Mouse (Mus musculus): ENCODE data around the gene Ccnl1. TPM values are rescaled to one million over a fixed set of nuclear protein-coding genes. Genes with fewer than 3 reads are reported as not detected.
A peak's percentile ranks its signal among the peaks of the same experiment; 100 is the strongest.

Ccnl1 gene
- 107 TPM in 2 replicates for polyA plus RNA-seq (2014; fragmentation: Nextera tagmentation; extraction: Ambion mirVana)

DNA sequence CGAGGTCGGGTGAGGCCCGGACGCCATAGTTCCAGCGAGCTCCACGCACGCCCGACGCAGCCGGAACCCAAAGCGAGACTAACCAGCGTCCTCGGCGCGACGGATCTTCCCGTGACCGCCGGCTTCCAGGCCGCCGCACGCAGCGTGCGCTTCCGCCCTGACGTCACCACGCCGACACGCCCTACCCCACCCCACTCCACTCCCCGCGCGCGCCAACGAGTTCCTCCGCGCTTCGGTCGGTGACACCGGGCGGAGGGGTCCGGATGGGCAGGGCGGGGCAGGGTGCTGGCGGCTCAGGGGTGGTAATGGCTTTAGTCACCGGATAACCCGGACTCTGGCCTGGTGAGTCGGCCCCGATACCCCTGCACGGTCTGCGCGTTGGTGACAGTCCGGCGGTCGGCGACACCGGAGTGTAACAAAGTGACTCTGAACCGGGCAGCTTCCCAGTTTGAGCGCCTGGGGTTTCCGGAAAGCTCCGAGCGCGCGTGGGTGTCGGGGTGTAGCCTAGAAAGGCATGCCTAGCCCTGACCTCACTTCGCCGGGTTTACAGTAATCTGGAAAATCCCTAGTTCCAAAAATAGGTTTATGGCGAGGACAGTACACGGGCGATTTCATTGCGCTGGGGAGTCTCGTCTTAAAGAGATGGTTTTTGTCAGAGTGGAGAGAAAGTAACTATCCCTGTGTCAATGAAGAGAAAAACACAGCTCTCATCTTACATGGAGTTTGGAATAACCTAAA lies at the start of gene Ccnl1:
TSS of gene Ccnl1 (minus strand) at position 148 of the 738 bp plus-strand sequence.
- ATAC-seq (replicated peaks; ENCODE audit: low FRiP score) (peak; percentile 90), DNase-seq (ENCODE audit: low spot score) (peak; percentile 97)
- under 1% methylated on average over 67 of the region's 70 CpGs for WGBS
- Histone ChIP-seq H3K27me3 (replicated peaks; ENCODE audit: control insufficient read depth, insufficient read depth, low read length) (no peaks in the 10 kb centered on the region), H3K9ac (ENCODE audit: low read depth, low read length) (peak within 1 kb of the TSS; percentile 97), H3K27ac (ENCODE audit: low read depth, low read length) (peak within 1 kb of the TSS; percentile 99), H3K4me3 (ENCODE audit: low read depth, low read length) (peak within 1 kb of the TSS; percentile 93), H3K36me3 (ENCODE audit: control insufficient read depth, insufficient read depth, low read length) (peaks cover 19% of the 10 kb centered on the region), H3K9me3 (ENCODE audit: control insufficient read depth, low read length) (no peaks in the 10 kb centered on the region), H3K4me2 (peak within 1 kb of the TSS; percentile 96), H3K4me1 (replicated peaks; ENCODE audit: control insufficient read depth, insufficient read depth, low read length) (peaks cover 47% of the 10 kb centered on the region)

DNA sequence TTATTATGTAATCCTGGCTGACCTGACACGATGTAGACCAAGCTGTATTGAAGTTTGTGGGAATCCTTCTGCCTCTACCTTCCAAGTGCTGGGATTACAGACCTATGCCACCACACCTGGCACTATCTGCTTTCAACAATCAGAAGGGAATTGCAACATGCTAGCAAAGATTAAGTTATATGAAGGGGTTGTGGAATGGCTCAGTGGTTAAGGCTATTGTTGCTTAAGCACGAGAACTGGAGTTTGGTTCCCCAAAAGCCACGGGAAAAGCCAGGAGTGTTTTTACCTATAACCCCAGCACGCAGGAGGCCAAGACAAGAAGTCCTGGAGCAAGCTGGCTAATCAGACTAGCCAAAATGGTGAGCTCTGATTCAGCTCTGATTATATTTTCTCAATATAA lies 46.9 kb upstream of the Ccnl1 start:
- H3K4me2 ChIP-seq = no peak overlapping the region
- WGBS = 71% methylated on average over 4 of the region's 4 CpGs
- no peak overlapping the region for H3K27ac ChIP-seq (ENCODE audit: low read depth, low read length)
- no peaks in the 10 kb centered on the region for H3K4me1 ChIP-seq (replicated peaks; ENCODE audit: control insufficient read depth, insufficient read depth, low read length)
- H3K9me3 ChIP-seq (ENCODE audit: control insufficient read depth, low read length) = no peaks in the 10 kb centered on the region
- ATAC-seq (replicated peaks; ENCODE audit: low FRiP score) = no peak
- H3K9ac ChIP-seq (ENCODE audit: low read depth, low read length) = no peak overlapping the region
- H3K36me3 ChIP-seq (ENCODE audit: control insufficient read depth, insufficient read depth, low read length) = no peaks in the 10 kb centered on the region
- H3K27me3 ChIP-seq (replicated peaks; ENCODE audit: control insufficient read depth, insufficient read depth, low read length) = no peaks in the 10 kb centered on the region
- no peak overlapping the region for H3K4me3 ChIP-seq (ENCODE audit: low read depth, low read length)
- DNase-seq (ENCODE audit: low spot score) = no peak

DNA sequence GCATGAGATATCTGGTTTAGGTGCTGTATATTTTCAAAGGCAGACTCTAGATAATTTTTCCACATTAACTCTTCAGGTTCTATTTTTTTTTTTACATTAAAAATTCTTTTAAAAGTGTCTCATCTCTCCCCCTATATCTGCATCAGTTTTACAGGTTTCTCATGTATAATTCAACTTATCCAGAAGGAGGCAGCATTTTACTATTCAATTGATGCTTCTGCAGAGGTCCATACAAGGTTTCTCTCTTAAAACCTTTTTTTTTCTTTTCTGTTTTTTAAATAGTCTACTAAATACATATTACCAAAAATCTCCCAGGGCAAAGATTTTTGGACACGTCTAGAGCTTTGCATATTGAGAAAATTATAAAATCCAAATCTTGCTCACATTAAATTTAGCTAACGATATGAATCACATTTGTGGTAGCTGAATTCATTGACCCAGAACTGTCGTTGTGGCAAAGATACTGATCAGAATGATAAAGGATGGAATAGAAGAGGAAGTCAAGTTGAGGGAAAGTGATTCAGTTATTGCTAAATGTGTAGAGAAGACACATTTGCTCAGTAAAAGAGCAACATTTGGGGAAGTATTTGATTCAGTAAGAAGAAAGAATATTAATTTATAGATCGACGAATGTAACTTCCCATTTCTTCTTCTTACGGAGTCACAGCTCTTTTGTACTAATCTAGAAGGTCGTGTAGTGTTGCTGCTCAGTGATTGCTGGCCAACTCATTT lies 46.3 kb upstream of the Ccnl1 start:
- Histone ChIP-seq H3K9ac (ENCODE audit: low read depth, low read length) (no peak overlapping the region), H3K4me2 (no peak overlapping the region), H3K4me1 (replicated peaks; ENCODE audit: control insufficient read depth, insufficient read depth, low read length) (no peaks in the 10 kb centered on the region), H3K9me3 (ENCODE audit: control insufficient read depth, low read length) (no peaks in the 10 kb centered on the region), H3K36me3 (ENCODE audit: control insufficient read depth, insufficient read depth, low read length) (no peaks in the 10 kb centered on the region), H3K4me3 (ENCODE audit: low read depth, low read length) (no peak overlapping the region), H3K27me3 (replicated peaks; ENCODE audit: control insufficient read depth, insufficient read depth, low read length) (no peaks in the 10 kb centered on the region), H3K27ac (ENCODE audit: low read depth, low read length) (no peak overlapping the region)
- 58% methylated on average over 7 of the region's 7 CpGs for WGBS
- no peak for ATAC-seq (replicated peaks; ENCODE audit: low FRiP score)
- DNase-seq (ENCODE audit: low spot score) = no peak

DNA sequence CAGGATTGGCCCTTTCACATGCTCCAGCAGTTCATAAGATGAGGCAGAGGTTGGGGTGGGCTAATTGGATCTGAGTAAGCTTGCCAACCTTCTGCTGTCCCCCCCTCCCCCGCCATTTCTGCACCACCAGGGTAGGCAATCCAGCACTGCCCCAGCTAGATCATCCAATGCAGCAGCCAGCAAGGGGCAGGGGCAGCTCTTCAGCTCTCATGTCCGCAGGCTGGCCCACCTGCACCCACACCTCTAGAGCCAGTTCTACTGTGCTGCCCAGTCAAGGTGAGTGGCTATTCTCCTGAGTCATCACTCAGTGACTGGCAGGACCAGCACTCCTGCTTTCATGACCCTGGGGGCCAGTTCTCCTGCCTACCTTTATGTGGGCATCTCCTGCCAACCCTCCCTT lies 42.4 kb upstream of the Ccnl1 start:
- no peaks in the 10 kb centered on the region for H3K4me1 ChIP-seq (replicated peaks; ENCODE audit: control insufficient read depth, insufficient read depth, low read length)
- no peak overlapping the region for H3K4me2 ChIP-seq
- no peaks in the 10 kb centered on the region for H3K36me3 ChIP-seq (ENCODE audit: control insufficient read depth, insufficient read depth, low read length)
- H3K9ac ChIP-seq (ENCODE audit: low read depth, low read length) = no peak overlapping the region
- 82% methylated on average over 2 of the region's 2 CpGs for WGBS
- DNase-seq (ENCODE audit: low spot score) = no peak
- H3K9me3 ChIP-seq (ENCODE audit: control insufficient read depth, low read length) = no peaks in the 10 kb centered on the region
- H3K4me3 ChIP-seq (ENCODE audit: low read depth, low read length) = no peak overlapping the region
- no peak overlapping the region for H3K27ac ChIP-seq (ENCODE audit: low read depth, low read length)
- ATAC-seq (replicated peaks; ENCODE audit: low FRiP score) = no peak
- no peaks in the 10 kb centered on the region for H3K27me3 ChIP-seq (replicated peaks; ENCODE audit: control insufficient read depth, insufficient read depth, low read length)

DNA sequence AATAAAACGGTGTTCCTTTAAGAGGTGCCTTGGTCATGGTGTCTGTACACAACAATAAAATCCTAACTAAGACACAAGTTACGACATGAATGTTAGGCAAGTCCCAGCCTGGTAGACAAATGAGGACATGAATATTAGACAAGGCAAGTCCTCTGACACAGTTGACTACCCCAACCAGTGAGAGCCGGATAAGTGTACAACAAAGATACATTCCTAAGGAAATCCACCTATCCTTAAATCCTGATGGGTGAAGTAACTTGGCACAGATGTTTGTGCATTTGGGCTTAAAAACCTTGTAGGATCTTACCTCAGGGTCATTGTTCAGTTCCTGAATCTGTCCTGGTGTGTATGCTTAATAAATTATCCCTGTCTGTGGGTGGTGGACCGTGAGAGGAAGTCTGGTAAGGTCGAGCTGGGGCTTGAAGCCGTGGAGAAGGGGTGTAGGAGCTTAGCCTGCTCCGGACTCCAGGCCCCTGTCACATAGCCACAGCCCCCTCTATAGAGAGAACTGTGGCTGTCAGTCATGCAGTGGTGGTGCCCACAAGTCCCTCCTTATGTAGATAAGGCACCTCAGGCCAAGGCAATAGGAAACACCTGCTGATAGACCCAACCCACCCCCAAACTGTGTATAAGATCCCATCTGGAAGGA lies 39.4 kb upstream of the Ccnl1 start:
- H3K4me1 ChIP-seq (replicated peaks; ENCODE audit: control insufficient read depth, insufficient read depth, low read length) = no peaks in the 10 kb centered on the region
- no peak overlapping the region for H3K27ac ChIP-seq (ENCODE audit: low read depth, low read length)
- 60% methylated on average over 7 of the region's 7 CpGs for WGBS
- no peaks in the 10 kb centered on the region for H3K9me3 ChIP-seq (ENCODE audit: control insufficient read depth, low read length)
- no peak overlapping the region for H3K9ac ChIP-seq (ENCODE audit: low read depth, low read length)
- ATAC-seq (replicated peaks; ENCODE audit: low FRiP score) (no peak), DNase-seq (ENCODE audit: low spot score) (no peak)
- no peaks in the 10 kb centered on the region for H3K36me3 ChIP-seq (ENCODE audit: control insufficient read depth, insufficient read depth, low read length)
- H3K4me2 ChIP-seq = no peak overlapping the region
- H3K4me3 ChIP-seq (ENCODE audit: low read depth, low read length) = no peak overlapping the region
- H3K27me3 ChIP-seq (replicated peaks; ENCODE audit: control insufficient read depth, insufficient read depth, low read length) = no peaks in the 10 kb centered on the region

DNA sequence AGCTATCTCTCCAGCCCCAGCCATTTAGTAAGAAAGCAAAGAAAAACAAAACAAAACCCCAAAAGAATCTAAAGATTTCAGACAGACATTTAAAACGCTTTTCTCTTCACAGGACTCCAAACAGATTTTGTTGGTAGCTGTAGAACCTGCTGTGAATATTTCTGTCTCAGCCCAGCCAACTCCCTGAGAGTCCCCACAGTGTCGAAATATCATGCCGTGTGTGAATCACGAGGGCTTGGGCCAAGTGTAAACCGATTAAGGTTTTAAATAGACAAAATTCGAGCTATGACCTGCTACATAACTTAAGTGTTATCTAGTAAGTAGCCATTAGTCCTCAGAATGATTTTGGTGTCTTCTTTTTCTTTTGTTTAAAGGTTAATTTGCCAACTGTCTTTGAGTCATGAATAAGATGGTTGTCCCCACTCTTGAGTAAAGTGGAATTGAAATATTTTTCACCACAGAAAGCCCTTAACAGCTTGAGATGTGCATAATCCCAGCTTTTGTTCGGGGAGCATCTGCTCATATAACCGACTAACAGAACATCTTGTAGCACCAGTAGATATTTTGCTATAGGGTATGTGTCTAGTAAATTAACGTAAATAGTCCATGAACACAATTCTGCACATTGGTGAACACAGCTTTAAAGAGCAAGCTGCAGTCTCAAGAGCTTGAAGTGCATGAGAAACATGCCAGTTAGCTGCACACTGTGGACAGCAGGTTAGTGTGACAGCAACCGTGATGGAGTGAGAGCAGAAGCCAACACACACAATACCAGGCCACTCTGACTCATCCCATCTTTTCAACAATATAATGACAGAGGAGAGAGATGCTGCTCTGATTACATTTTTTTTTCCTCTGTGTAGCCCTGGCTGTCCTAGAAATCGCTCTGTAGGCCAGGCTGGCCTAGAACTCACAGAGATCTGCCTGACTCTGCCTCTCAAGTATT lies 34.6 kb upstream of the Ccnl1 start:
- DNase-seq (ENCODE audit: low spot score) (no peak), ATAC-seq (replicated peaks; ENCODE audit: low FRiP score) (no peak)
- no peaks in the 10 kb centered on the region for H3K4me1 ChIP-seq (replicated peaks; ENCODE audit: control insufficient read depth, insufficient read depth, low read length)
- 73% methylated on average over 11 of the region's 11 CpGs for WGBS
- no peaks in the 10 kb centered on the region for H3K9me3 ChIP-seq (ENCODE audit: control insufficient read depth, low read length)
- no peak overlapping the region for H3K9ac ChIP-seq (ENCODE audit: low read depth, low read length)
- H3K27ac ChIP-seq (ENCODE audit: low read depth, low read length) = no peak overlapping the region
- no peak overlapping the region for H3K4me3 ChIP-seq (ENCODE audit: low read depth, low read length)
- no peaks in the 10 kb centered on the region for H3K36me3 ChIP-seq (ENCODE audit: control insufficient read depth, insufficient read depth, low read length)
- no peak overlapping the region for H3K4me2 ChIP-seq
- H3K27me3 ChIP-seq (replicated peaks; ENCODE audit: control insufficient read depth, insufficient read depth, low read length) = no peaks in the 10 kb centered on the region

DNA sequence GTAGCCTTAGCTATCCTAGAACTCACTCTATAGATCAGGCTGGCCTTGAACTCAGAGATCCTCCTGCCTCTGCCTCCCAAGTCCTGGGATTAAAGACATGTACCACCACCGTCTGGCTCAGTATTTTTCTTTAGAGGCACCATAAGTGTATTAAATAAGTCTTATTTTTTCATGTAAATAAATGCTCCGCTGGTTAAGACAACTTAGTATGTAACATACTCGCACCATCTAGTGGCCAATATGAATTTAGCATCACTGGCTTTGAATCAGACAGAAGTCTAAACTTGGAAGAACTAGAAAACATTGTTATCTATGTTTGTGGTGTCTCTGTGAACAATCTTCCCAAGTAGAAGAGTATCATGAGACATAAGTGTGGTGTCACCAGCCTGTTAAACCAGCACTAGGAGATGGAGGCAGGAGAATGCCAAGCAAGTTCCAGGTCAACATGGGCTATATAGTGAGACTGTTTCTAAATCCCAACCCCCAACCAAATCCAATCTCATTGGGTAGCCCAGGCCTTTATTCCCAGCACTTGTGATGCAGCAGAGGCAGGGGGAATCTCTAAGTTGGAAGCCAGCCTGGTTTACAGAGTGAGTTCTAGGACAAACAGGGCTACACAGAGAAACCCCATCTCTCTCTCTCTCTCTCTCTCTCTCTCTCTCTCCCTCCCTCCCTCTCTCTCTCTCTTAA lies 33.1 kb upstream of the Ccnl1 start:
- ATAC-seq (replicated peaks; ENCODE audit: low FRiP score) (peak; percentile 36), DNase-seq (ENCODE audit: low spot score) (no peak)
- Histone ChIP-seq H3K9me3 (ENCODE audit: control insufficient read depth, low read length) (no peaks in the 10 kb centered on the region), H3K4me2 (no peak overlapping the region), H3K27me3 (replicated peaks; ENCODE audit: control insufficient read depth, insufficient read depth, low read length) (no peaks in the 10 kb centered on the region), H3K36me3 (ENCODE audit: control insufficient read depth, insufficient read depth, low read length) (no peaks in the 10 kb centered on the region), H3K4me1 (replicated peaks; ENCODE audit: control insufficient read depth, insufficient read depth, low read length) (no peaks in the 10 kb centered on the region), H3K9ac (ENCODE audit: low read depth, low read length) (no peak overlapping the region), H3K4me3 (ENCODE audit: low read depth, low read length) (no peak overlapping the region), H3K27ac (ENCODE audit: low read depth, low read length) (no peak overlapping the region)
- WGBS = 13% methylated on average over 3 of the region's 3 CpGs

DNA sequence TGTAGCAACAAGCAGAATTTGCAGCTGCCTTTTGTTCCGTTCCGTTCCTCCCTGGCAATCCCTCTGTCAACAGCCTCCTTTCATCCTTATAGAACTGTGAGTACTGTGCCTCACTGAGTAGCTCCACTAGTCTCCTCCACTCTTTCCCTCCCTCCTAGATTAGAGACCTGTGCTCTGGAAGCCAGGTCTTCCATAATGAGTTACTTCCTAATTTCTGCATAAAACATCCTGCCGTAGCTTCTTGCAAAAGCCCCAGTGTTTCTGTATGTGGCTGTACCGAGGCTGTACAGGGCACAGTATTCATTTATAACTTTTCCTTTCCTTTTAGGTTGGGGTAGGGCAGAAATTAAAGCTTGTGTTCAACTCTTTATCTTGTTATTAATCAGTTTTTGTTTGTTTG lies 32.5 kb upstream of the Ccnl1 start:
- Histone ChIP-seq H3K9ac (ENCODE audit: low read depth, low read length) (no peak overlapping the region), H3K9me3 (ENCODE audit: control insufficient read depth, low read length) (no peaks in the 10 kb centered on the region), H3K27me3 (replicated peaks; ENCODE audit: control insufficient read depth, insufficient read depth, low read length) (no peaks in the 10 kb centered on the region), H3K4me2 (no peak overlapping the region), H3K36me3 (ENCODE audit: control insufficient read depth, insufficient read depth, low read length) (no peaks in the 10 kb centered on the region), H3K4me3 (ENCODE audit: low read depth, low read length) (no peak overlapping the region), H3K27ac (ENCODE audit: low read depth, low read length) (no peak overlapping the region), H3K4me1 (replicated peaks; ENCODE audit: control insufficient read depth, insufficient read depth, low read length) (no peaks in the 10 kb centered on the region)
- 0 out of 2 replicates have a peak, but pooled peaks have one; percentile 4 for ATAC-seq (replicated peaks; ENCODE audit: low FRiP score)
- DNase-seq (ENCODE audit: low spot score) = no peak
- WGBS = 73% methylated on average over 4 of the region's 4 CpGs
